Mouse (Mus musculus) urinary bladder, adult 2 months (tissue): ENCODE measurements at regions not wholly inside any gene's neighbourhood (a gene's known extent, or its start where the extent isn't known, plus 50 kb on each side); places are given as distances from the start of the nearest gene placed in this dataset.

Experiments used
- DNase-seq: peaks from one replicate; pipeline ENCODE4 v3.0.0; 2022; ENCODE audit warnings: low spot score

DNA sequence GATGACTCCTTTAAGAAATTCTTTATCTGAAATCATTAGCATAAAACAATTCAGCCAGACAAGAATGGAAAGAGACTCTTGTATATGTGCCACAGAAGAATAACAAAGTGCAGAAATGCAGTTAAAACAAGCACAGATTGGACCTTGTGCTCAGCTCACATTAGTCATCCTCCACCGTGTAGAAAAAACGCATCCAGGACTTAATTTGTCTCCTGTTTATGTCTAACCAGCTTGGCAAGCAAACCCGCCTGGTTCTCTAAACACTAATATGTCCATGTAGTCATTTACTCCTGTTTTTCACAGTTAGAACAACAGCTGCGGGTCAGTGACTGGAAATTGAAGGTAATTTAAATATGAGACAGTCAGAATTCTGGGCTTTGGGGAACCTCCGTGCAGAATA is 268.7 kb downstream of the Efnb2 start:
- DNase-seq: no peak

DNA sequence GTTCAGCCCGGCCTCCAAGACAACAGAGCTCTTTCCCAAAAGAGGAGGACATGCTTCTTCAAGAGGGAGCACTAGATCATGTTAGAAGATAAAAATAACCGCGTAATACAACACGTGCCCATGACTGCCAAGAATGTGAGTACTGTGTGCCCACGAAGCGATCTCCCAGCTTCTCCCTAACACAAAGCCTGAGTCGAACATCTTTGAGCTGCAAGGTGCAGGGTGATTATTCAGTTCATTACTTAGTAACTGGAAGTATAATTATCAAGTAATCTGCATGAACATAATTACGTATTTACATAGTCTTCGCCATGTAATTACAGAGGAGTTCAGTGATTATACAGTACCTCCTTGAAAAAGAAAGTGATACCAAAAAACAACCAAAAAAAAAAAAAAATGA is 269.7 kb downstream of the Efnb2 start:
- DNase-seq: no peak

DNA sequence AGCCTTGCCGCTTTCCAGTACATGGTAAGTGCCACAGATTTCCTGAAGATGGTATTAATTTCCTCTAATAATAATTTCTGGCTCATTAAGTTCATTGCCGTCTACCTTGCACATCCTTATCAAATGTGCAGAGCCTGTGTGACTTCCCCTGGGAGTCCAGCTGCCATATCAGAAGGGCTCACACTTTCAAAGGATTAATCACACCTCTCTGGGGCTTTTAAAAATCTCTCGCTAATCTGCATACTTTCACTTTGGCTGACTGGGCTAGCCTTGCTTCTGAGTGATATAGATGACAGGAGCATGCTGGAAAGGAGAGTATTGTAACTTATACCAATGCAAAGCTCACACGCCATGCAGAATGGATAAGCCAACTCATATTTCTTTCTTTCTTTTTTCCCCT is 282.8 kb downstream of the Efnb2 start:
- no peak for DNase-seq

DNA sequence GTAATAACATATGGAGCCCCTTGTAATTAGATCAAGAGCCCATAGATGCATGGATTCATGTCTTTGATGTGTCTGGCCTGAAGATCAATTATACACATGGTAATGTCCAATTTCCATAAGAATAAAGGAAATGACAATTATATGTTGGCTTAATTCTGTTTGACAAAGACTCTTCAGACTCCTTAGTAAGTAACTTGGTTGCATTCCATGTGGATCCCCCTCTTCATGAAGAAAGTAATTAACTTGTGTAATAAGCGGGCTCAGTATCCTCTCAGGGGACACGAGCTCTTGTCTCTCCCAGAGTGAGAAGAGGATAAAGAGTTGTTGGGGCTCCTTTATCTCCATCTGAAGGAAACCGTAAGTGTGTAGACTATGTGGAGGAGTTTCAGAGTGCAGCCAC is 284.3 kb downstream of the Efnb2 start:
- DNase-seq: no peak

DNA sequence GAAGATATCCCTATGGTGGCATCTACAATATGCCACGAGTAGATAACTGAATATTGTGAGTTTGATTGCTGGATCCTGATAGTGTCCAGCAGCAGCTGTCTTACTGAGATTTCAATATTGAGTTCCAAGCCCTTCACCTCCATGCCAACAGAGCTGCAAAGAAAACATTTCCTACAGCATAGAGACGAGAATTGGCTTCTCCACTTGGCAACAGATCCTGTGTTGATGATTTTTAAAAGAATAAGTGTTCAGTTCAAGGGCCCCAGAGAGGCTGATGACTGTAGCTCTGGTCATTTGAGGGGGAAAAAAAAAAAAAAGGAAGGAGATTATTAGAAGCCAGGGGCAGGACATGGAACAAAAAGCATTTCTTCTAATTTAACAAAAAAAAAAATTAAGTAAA is 284.7 kb downstream of the Efnb2 start:
- DNase-seq: no peak

DNA sequence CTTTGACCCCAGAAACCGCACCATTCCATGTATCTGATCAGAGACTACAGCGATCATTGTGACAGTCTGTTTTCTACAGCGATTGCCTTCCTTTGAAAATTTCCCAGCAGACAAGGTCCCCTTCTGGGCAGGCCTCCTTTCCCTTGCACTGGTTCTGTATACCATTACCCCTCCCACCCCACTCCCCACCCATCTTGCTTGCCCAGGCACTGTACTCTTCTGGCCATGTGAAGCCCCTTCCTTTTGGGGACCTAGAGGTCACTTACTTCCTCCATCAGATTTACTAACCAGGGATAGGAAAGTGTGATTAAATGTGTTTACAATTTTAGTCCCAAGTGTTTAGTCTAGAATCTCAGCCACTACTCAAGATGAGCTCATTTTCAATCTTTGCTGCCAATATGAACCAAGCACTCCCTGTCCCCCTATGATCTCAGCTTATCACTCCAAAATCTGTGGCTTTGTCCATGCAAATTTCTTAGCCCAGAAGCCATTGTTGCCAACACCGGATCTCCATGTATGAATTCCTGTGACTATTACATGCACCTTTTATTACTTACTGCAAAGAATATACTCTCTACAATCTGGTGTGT is 293.7 kb downstream of the Efnb2 start:
- no peak for DNase-seq

DNA sequence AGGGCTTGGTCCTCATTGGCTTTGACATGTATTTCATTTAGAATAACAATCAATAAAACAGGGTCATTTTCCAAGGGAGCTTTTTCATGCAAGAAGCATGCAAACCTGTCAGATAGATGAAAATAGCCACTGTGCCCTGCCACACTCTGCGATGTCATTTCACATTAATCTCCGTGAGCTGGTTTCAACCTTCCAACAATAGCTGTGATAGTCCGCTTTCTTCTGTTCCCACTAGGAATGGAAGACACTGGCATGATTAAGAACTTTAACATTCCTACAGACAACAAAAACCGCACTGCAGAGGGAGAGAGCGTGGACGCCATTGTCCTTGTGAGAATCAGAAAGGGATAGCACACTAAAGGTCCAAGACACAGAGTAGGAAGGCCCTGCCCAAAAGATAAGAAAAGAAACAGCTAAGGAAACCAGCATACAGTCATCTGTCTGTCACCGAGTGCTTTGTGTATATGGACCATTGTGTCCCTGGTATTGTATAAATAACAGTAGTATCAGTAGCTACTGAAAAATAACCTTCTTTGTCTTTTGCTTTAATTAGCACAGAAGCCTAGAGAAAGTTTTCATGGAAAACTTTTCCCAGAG is 299.0 kb downstream of the Efnb2 start:
- DNase-seq: no peak

DNA sequence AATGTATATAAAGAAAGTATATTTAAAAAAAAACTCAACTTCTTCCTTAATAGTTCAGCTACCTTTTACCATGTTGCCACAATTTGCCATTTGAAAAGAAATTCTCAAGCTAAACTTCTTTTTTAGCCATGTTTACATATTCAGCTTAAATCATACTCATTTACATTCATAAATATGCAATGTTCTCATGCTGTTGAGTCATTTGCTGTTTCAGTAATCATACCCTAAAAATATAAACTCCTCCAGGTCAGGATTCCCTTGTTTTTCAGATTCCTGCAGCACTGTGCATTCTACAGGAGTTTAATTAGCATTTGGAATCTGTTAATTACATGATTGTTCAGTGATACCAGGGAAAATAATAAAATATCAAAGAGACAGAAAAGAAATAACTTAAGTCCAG is 300.5 kb downstream of the Efnb2 start:
- no peak for DNase-seq

DNA sequence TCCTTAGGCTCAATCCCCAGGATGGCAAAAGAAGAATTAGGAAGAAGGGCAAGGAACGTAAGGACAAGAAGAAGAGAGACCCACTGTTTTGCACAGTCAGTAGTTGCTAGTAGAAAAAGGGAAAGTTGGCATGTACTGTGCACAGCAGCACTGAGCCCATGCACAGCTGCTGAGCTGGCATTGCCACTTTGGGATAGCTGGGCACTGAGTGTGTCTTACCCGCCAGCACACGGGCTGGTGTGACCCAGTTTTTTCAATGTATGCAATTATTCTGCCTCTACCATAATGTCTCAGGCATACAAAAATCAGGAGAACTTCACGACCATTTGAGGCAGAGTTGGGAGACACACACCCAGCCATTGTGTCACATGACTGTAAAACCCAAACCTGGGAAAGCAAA is 306.1 kb downstream of the Efnb2 start:
- DNase-seq: no peak

DNA sequence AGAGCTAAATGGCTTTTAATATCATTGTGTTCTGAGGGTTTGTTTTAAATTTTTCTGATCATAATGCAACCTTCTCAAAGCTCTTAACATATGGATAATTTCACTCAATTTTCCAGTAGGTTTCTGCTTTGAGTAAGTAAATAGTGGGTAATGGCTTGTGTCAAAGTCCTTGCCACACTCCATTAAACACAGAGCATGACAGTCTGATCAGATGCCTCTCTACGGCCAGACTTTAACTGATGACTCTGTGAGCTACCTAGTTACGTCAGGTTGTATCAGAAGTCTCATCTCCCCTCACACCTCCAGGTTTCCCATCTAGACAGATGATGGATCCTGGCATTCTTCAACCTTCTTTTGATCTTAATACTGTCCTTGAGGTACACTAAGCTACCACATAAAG is 316.4 kb downstream of the Efnb2 start:
- DNase-seq: no peak

DNA sequence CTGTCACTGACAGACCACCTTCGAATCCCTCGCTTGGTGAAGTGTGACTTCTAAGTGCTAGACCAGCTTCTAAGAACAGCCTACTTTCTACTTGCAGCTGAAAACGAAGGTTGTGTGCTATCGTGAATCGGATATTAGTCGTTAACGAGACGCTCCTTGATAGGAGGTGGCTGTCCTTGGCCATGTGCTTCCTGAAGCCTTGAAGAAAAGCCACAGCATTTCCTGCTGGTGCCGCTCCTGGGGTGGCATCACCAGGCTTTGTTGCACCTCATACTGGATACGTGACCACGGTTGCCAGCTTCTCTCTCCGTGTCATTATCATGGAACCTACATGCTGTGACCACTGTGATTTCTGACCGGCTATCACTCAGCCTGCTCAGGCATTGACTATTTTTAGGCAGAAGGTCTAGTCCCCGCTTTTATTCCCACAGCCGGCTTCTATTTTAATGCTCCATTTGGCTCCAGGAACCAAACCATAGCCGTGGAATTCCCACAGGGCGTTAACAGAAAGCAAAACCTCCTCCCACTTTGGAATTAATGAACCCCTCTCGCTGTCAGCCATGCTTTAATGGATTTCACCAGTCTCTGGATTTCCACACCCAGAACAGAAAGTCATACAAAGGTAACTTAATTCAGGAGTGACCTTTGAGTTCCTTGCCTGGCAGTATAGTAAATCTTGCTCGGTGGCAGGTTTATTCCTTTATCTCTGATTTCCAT is 325.6 kb downstream of the Efnb2 start:
- no peak for DNase-seq

DNA sequence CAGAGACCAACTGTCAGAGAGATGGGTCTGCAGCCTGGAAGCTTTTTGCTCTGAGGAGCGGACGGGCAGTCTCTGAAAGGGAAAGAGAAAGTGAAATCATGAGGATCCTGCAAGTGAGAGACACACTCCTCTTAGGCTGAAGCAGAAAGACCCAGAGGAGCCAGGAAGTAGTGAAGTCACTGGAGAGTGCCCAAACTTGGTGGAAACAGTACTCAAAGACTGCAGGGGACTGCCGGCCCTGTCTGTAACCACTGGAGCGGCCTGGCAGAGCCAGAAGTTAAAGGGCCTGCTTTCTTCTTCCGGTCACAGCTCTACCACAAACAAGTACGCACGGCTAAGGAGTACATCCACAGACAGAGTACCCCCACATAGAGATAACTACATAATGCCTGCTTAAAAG is 326.5 kb downstream of the Efnb2 start:
- no peak for DNase-seq

DNA sequence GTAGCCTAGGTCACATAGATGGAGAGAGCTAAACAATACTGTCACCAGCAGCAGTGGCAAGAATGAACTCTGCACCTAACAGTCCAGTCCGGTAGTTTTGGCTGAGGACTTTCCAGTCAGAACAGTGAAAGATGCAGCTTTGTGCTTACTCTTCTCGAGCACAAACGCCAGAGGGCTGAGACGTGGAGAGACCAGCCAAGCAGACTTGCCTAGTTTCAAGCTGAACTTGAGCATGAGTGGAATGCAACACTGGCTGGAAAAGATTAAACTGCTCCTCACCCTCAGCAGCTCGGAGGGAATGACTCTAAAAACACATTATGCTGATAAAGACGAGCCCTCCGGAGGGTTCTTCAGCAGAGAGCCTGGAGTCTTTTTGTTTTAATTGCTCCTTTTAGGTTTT is 329.8 kb downstream of the Efnb2 start:
- DNase-seq: no peak

DNA sequence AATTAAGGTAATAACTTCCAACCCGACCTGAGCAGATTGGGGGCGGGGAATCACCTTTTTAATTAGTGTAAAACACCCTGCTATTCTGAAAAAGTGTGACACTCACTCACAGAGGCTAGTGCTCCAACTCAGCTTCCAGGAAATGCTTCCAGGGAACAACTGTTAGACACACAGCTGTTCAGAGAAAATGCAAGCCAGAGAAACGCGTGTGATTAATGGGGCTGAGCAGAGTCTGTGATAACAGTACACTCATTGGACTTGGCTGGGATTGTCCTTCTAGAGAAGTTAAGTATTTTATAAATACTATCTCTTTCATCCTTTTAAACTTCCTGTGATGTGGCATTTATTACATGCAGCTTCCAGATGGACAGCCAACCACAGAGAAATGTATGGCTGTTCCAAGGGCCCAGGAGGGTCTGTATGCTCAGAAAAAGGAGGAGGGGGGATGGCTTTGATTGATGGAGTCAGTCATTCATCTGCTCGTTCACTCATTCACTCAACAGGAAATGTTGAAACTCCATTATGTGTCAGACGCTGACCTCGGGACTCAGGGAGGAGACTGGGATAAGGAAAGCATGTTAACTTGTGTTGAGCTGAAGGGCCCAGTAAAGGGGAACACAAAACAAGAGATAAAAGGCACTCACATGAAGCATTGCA is 332.9 kb downstream of the Efnb2 start:
- no peak for DNase-seq

DNA sequence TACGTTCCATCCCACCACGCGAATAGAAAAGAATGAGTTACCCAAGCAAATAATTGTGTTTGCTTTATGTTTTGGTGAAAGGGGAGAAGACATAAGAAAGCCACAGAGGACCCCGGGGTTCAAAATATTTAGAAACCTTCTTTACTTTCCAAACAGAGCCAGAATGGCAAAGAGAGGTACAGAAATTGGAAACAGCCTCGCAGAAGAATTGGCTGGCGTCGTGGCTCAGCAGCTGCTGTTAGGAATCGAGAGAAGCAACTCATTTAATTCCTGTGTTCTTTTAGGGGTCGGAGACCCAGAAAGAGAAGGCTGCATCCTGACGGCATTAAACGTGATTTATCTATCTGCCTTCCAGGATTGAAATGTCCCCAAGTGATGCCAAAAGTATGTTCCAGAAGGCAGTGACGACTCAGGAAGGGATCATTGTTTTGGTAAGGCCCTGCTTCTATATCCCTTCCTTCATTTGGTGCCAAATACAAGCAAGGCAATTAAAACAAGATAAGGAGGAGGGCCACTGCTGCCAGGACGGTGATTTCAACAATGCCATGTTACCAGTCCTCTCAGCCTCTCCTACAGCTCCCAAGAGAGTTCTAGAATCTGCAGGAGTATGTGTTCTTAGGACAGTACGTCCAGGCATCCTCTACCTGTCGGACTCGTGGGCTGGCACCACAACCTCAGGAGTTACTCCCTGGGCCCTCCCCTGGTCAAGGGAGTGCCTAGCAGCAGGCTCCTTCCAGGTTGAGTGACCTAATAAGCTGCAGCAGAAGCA is 334.8 kb downstream of the Efnb2 start:
- no peak for DNase-seq

DNA sequence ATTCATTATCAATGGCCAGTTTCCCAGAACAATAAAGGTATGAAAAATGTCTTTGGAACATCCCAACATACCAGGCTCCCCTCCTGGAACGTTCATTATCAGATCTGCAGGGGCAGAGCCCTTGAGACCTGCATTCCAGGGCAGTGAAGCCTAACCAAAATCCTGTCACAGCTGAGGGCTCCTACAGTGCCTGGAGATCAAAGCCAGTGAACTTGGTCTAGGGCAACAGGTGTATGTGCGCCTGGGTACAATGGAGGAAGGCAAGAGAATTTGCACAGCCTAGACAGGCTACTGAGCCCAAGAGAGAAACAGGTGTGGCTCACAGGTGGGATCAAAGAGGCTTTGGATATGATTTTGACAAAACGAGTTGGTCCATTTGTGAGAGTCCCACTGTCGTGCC is 335.6 kb downstream of the Efnb2 start:
- no peak for DNase-seq

DNA sequence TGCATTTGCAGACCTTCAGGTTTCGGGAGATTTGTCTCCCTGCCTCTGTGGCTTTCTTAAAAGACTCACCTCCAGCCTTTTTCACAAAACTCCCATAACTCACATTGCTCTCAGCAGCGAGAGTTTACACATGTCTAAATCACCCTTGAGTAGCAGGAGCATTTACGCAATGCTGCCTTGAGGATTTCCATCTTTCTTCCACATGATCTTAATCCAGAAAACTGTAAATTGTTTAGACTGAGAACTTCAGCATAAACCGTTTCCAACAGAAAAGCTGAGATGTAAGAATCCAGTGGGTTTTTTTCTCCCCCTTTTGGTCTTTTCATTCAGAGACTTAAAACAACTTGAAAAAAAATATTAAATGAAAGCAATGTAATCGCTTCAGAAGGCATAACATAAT is 336.5 kb downstream of the Efnb2 start:
- no peak for DNase-seq

DNA sequence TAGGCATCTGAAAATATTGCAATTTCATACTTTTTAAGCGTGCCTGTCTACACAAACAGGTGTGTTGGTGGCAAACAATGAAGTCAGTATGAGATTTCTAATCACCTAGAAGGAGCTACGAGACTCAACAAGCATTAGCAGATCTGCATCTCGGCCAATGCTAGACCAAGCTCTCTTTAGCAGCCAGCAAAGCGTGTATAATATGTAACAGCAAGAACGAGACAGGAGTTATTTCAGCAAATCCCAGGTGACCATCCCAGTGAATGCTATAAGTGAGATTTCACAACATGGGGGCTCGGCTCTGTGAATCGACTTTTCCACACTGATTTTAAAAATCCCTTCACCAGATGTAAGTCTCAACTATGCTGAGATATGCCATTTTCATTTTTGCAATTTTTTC is 352.8 kb downstream of the Efnb2 start:
- no peak for DNase-seq

DNA sequence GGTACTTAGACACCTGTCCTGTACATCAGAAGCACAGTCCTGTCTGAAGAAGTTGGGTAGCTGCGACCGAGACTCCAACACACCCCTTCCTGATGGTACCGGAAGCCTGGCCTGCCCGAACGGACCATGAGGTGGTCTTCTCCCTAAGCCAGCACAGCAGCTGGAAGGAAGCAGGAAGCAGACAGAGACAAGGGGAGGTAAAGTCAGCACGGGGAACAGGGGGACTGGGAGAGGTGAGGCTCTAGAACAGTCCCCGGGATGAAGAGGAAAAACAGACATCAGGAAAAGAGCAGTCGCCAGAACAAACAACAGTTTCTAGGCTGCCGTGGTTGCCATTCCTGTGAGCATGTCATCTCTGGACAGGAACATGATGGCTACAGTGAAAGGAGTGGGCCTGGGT is 353.6 kb downstream of the Efnb2 start:
- no peak for DNase-seq

DNA sequence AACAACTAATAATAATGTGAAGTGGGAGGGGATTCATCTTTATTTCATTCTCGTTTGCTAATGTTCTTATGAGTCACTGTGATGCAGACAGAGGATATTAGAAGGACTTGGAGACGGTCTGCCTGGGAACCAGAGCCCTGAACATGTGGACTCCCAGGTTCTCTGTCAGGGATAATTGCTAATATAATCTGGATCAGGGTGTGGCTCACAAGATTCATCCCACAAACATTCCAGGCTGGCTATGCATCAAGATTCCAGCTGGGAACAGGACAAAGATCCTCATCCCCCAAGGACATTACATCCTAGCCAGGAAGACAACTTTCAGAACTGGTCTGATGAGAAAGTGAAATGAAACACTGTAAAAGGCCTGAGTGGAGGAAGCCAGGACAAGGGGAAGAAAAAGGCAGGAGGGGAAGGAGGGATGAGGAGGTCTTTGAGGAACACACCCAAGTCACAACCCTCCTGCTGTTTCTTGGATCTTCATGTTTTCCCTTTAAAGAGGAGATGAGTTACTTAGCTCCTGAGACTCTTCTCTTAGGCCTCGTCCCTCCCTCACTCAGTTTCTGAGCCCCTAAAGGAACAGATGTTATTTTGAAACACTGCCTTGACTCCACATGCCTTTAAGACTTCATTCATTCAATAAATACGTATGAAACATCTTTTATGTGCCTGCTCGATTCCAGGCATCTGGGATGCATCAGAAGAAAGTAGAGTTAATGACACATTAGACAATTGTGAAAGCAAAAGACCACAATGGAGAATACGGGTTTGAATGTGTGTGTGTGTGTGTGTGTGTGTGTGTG is 360.9 kb downstream of the Efnb2 start:
- no peak for DNase-seq

DNA sequence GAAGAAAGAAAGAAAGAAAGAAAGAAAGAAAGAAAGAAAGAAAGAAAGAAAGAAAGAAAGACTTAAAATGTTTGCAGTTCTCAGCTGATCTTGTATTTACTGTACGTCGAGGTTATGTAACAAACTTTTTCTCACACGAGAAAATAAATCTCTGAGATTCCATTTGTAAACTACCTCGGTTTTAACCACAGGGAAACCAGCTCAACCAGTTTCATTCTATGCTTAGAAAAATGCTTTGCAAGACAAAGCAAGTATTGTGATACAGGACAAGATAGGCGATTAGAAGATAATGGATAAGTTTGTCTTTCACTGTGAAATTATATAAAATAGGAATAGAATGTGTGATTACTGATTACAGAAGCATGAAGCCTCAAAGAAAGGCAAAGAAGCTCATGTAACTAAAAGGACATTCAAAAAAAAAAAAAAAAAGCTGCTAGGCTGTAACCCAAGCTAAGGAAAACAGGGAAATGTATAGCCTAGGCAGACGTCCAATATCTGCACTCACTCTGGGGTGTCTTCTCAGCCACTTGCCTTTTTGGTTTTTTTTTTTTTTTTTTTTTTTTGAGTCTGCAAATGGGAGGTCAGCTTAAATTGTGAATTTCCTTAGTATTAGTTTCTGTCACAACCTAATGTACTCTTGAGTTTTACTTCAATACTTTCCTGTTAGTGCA is 368.3 kb downstream of the Efnb2 start:
- DNase-seq: no peak
